Mouse (Mus musculus) brown adipose tissue, adult 24 weeks (tissue): ENCODE measurements around the gene BC029722. TPM values are rescaled to one million over a fixed set of nuclear protein-coding genes. Genes with fewer than 3 reads are reported as not detected.

Experiments used
- H3K27ac ChIP-seq: fragments of 200-500 bp; replicated peaks from 2 replicates; pipeline ENCODE4 v1.5.1; 2012; ENCODE audit warnings: low read depth, mild to moderate bottlenecking, low read length
- H3K4me1 ChIP-seq: fragments of 200-500 bp; 2 replicates; pipeline ENCODE4 v1.6.1; 2012; ENCODE audit warnings: low read length, mixed read lengths; ENCODE audit not compliant: control insufficient read depth, insufficient read depth, insufficient read length
- H3K4me3 ChIP-seq: fragments of 200-500 bp; 2 replicates; pipeline ENCODE4 v1.5.1; 2012; ENCODE audit warnings: low read depth, mild to moderate bottlenecking, low read length, moderate library complexity; ENCODE audit not compliant: insufficient read depth
- polyA plus RNA-seq: library from polyadenylated mRNA; stranded (reverse); fragments of >200 nt; gene quantifications from 2 replicates; pipeline ENCODE4 v1.2.4, GENCODE M21; 2012; ENCODE audit not compliant: missing spikeins, insufficient read depth, insufficient read length

BC029722 gene
- polyA plus RNA-seq, 1 experiment, result 58.8 TPM

GRCm38 (mm10) chr2:155777688-155777985 is 41.6 kb downstream of the BC029722 start:
- Histone ChIP-seq H3K4me1 (no peaks in the 10 kb centered on the region), H3K4me3 (no peak overlapping the region), H3K27ac (no peak overlapping the region)

- H3K27ac ChIP-seq, result no peak overlapping the region
- no peaks in the 10 kb centered on the region for H3K4me1 ChIP-seq
- H3K4me3 ChIP-seq, result no peak overlapping the region
Observed at GRCm38 (mm10) chr2:155776824-155777687, 42.2 kb downstream of the BC029722 start.

GRCm38 (mm10) chr2:155775685-155776263 is 43.5 kb downstream of the BC029722 start:
- H3K27ac ChIP-seq, result no peak overlapping the region
- H3K4me1 ChIP-seq, result no peaks in the 10 kb centered on the region
- peak overlapping the region; percentile 27 for H3K4me3 ChIP-seq

- Histone ChIP-seq H3K4me3 (peak within 1 kb of the TSS; percentile 27), H3K27ac (no peak within 1 kb of the TSS), H3K4me1 (no peaks in the 10 kb centered on the region)
Observed at GRCm38 (mm10) chr2:155774927-155775684, 44.1 kb downstream of the BC029722 start, which contains the start of gene Mmp24. TSS of gene Mmp24 (plus strand) at chr2:155775342.

- Histone ChIP-seq H3K27ac (no peak overlapping the region), H3K4me1 (no peaks in the 10 kb centered on the region), H3K4me3 (no peak overlapping the region)
Observed at GRCm38 (mm10) chr2:155774261-155774926, 44.8 kb downstream of the BC029722 start.

- no peaks in the 10 kb centered on the region for H3K4me1 ChIP-seq
- no peak overlapping the region for H3K4me3 ChIP-seq
- H3K27ac ChIP-seq, result no peak overlapping the region
Observed at GRCm38 (mm10) chr2:155773664-155774063, 45.6 kb downstream of the BC029722 start.

Other genes starting within 250 kb of the BC029722 start
- gene Gss, start 226.6 kb downstream of the BC029722 start, polyA plus RNA-seq, result 15.7 and 25.5 TPM in 2 replicates
- 0.16 and 1.2 TPM in 2 replicates for gene Myh7b, start 208.2 kb downstream of the BC029722 start, polyA plus RNA-seq
- gene Trpc4ap, start 127.0 kb downstream of the BC029722 start, polyA plus RNA-seq, result 52.3 and 69.5 TPM in 2 replicates
- 13.0 and 13.7 TPM in 2 replicates for gene Edem2, start 90.0 kb downstream of the BC029722 start, polyA plus RNA-seq
- gene Gm17581, start 83.6 kb downstream of the BC029722 start, polyA plus RNA-seq, result not detected in 2 replicates
- gene Procr, start 68.3 kb downstream of the BC029722 start, polyA plus RNA-seq, result 8.5 and 8.6 TPM in 2 replicates
- not detected in 2 replicates for gene Mmp24, start 44.1 kb downstream of the BC029722 start, polyA plus RNA-seq
- gene Eif6, start 7.5 kb upstream of the BC029722 start, polyA plus RNA-seq, result 48.6 and 64.7 TPM in 2 replicates
- not detected in 2 replicates for gene Fam83c, start 15.4 kb upstream of the BC029722 start, polyA plus RNA-seq
- gene Uqcc1, start 110.9 kb upstream of the BC029722 start, polyA plus RNA-seq, result 178 and 202 TPM in 2 replicates
- gene Gm15557, start 121.3 kb upstream of the BC029722 start, polyA plus RNA-seq, result not detected in 2 replicates
- 2.4 and 3.1 TPM in 2 replicates for gene Gdf5, start 125.9 kb upstream of the BC029722 start, polyA plus RNA-seq
- 2.6 and 3.4 TPM in 2 replicates for gene Cep250, start 137.0 kb upstream of the BC029722 start, polyA plus RNA-seq
- 2.4 and 2.6 TPM in 2 replicates for gene 6430550D23Rik, start 188.6 kb upstream of the BC029722 start, polyA plus RNA-seq
- gene Ergic3, start 188.6 kb upstream of the BC029722 start, polyA plus RNA-seq, result 62.3 and 99.2 TPM in 2 replicates
- not detected in 2 replicates for gene Fer1l4, start 233.5 kb upstream of the BC029722 start, polyA plus RNA-seq
- gene Spag4, start 245.7 kb upstream of the BC029722 start, polyA plus RNA-seq, result 4.0 and 5.4 TPM in 2 replicates